8 mouse cellular contexts compared by ENCODE assay signal in the genomic region with DNA sequence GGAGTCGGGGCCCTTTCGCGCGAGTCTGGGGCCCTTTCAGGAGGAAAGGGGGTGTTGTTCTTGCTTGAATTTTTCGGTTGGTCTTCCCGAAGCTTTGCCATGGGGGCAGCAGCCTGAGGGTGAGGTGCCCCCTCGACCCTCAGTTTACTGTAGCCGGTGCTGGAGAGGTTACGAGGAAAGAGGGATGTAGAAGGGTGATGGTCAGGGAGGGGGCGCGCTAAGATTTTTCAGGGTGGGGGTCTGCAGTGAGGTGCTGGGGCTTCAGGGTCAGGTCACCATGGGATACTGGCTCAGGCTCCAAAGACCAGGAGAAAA. TPM values are rescaled to one million over a fixed set of nuclear protein-coding genes. Genes with fewer than 3 reads are reported as not detected.
DNase-seq lines count a peak whose midpoint lies in the region; ATAC-seq lines count a peak whose summit lies in the region.

No protein-coding gene starts in this region.

- under 1% methylated on average over 11 of the region's 11 CpGs for WGBS in heart, embryonic 11.5 days (ENCODE audit: insufficient replicate concordance)
- WGBS in forebrain, embryonic 12.5 days: 1% methylated on average over 11 of the region's 11 CpGs
- WGBS in liver, embryonic 13.5 days (ENCODE audit: insufficient replicate concordance): 1% methylated on average over 11 of the region's 11 CpGs

- peak overlapping the region; percentile 67 for H3K9ac ChIP-seq in heart, embryonic 11.5 days (ENCODE audit: low read depth, low read length)
- peak overlapping the region; percentile 53 for H3K9ac ChIP-seq in forebrain, embryonic 12.5 days
- peak overlapping the region; percentile 95 for H3K9ac ChIP-seq in liver, embryonic 13.5 days

- ATAC-seq in heart, embryonic 11.5 days (replicated peaks; ENCODE audit: insufficient number of reproducible peaks, low FRiP score, low TSS enrichment): no peak
- no peak; the same call in 1 of the 2 replicates for ATAC-seq in forebrain, embryonic 12.5 days (ENCODE audit: low FRiP score)
- ATAC-seq in liver, embryonic 13.5 days (ENCODE audit: low read depth): no peak

- peak overlapping the region; percentile 95 for H3K4me3 ChIP-seq in heart, embryonic 11.5 days (ENCODE audit: low read depth, low read length)
- peak overlapping the region; percentile 96 for H3K4me3 ChIP-seq in forebrain, embryonic 12.5 days (replicated peaks)
- H3K4me3 ChIP-seq in liver, embryonic 13.5 days (replicated peaks): peak overlapping the region; percentile 98

- H3K9me3 ChIP-seq in heart, embryonic 11.5 days (replicated peaks; ENCODE audit: control insufficient read depth, low read length): no peaks in the 10 kb centered on the region
- H3K9me3 ChIP-seq in forebrain, embryonic 12.5 days: no peaks in the 10 kb centered on the region
- no peaks in the 10 kb centered on the region for H3K9me3 ChIP-seq in liver, embryonic 13.5 days (replicated peaks)

- no peaks in the 10 kb centered on the region for H3K36me3 ChIP-seq in heart, embryonic 11.5 days (ENCODE audit: control insufficient read depth, insufficient read depth, low read length)
- H3K36me3 ChIP-seq in forebrain, embryonic 12.5 days (replicated peaks): no peaks in the 10 kb centered on the region
- no peaks in the 10 kb centered on the region for H3K36me3 ChIP-seq in liver, embryonic 13.5 days

- no peak for DNase-seq in heart, postnatal 4 days
- DNase-seq in 416B (ENCODE audit: low read depth): peak; percentile 33
- no peak for DNase-seq in liver, embryonic 13.5 days
- DNase-seq in ovary, postnatal 14 days (ENCODE audit: low spot score): no peak
- no peak for DNase-seq in Muller cell, postnatal 12 days (ENCODE audit: inconsistent ontology term)
- DNase-seq in frontal cortex, postnatal 14 days (ENCODE audit: low spot score in 2 of 2): no peak

- H3K4me1 ChIP-seq in heart, embryonic 11.5 days (ENCODE audit: control insufficient read depth, insufficient read depth, low read length): peaks cover 30% of the 10 kb centered on the region
- H3K4me1 ChIP-seq in forebrain, embryonic 12.5 days: peaks cover 66% of the 10 kb centered on the region
- H3K4me1 ChIP-seq in liver, embryonic 13.5 days (replicated peaks): peaks cover 75% of the 10 kb centered on the region

- no peak overlapping the region for H3K27ac ChIP-seq in heart, embryonic 11.5 days (ENCODE audit: low read depth, low read length)
- no peak overlapping the region for H3K27ac ChIP-seq in forebrain, embryonic 12.5 days
- peak overlapping the region; percentile 30; the same call in 1 of the 2 replicates for H3K27ac ChIP-seq in liver, embryonic 13.5 days

- peaks cover 50% of the 10 kb centered on the region for H3K27me3 ChIP-seq in heart, embryonic 11.5 days (ENCODE audit: control insufficient read depth, insufficient read depth, low read length)
- peaks cover 58% of the 10 kb centered on the region for H3K27me3 ChIP-seq in forebrain, embryonic 12.5 days
- H3K27me3 ChIP-seq in liver, embryonic 13.5 days: peaks cover 68% of the 10 kb centered on the region

- H3K4me2 ChIP-seq in heart, embryonic 11.5 days: peak overlapping the region; percentile 94
- peak overlapping the region; percentile 93 for H3K4me2 ChIP-seq in forebrain, embryonic 12.5 days
- H3K4me2 ChIP-seq in liver, embryonic 13.5 days: peak overlapping the region; percentile 100

RNA-seq across cellular contexts. Expression of gene Bahd1, which starts 0.6 kb away (rescaled TPM):
- polyA plus RNA-seq in heart, embryonic 11.5 days (2014; fragmentation: Nextera tagmentation; extraction: Ambion mirVana): 0.77 and 1.1 TPM in 2 replicates
- total RNA-seq in heart, postnatal 4 days (2021): 10 to 100 TPM in 1 of 2 experiments, 1 to 10 TPM in 1; 9.6 to 10.3 TPM
- 5.5 TPM in 2 replicates for polyA plus RNA-seq in forebrain, embryonic 12.5 days (2016; fragmentation: Nextera tagmentation; extraction: Ambion mirVana)
- 2.3 and 2.5 TPM in 2 replicates for polyA plus RNA-seq in liver, embryonic 13.5 days (2015; fragmentation: Nextera tagmentation; extraction: Ambion mirVana)

RNA-seq across cellular contexts. Expression of gene Chst14, which starts 25.5 kb away (rescaled TPM):
- polyA plus RNA-seq in heart, embryonic 11.5 days (2014; fragmentation: Nextera tagmentation; extraction: Ambion mirVana): 19.6 and 22.3 TPM in 2 replicates
- 10 to 100 TPM; 15.0 to 15.4 TPM for total RNA-seq in heart, postnatal 4 days (2021)
- 12.9 and 14.7 TPM in 2 replicates for polyA plus RNA-seq in forebrain, embryonic 12.5 days (2016; fragmentation: Nextera tagmentation; extraction: Ambion mirVana)
- polyA plus RNA-seq in liver, embryonic 13.5 days (2015; fragmentation: Nextera tagmentation; extraction: Ambion mirVana): 5.2 and 5.4 TPM in 2 replicates

RNA-seq across cellular contexts. Expression of gene Ivd, which starts 39.0 kb away (rescaled TPM):
- 52.5 and 63.2 TPM in 2 replicates for polyA plus RNA-seq in heart, embryonic 11.5 days (2014; fragmentation: Nextera tagmentation; extraction: Ambion mirVana)
- total RNA-seq in heart, postnatal 4 days (2021): 10 to 100 TPM; 92.0 to 92.6 TPM
- 50.8 and 56.3 TPM in 2 replicates for polyA plus RNA-seq in forebrain, embryonic 12.5 days (2016; fragmentation: Nextera tagmentation; extraction: Ambion mirVana)
- 26.4 and 29.6 TPM in 2 replicates for polyA plus RNA-seq in liver, embryonic 13.5 days (2015; fragmentation: Nextera tagmentation; extraction: Ambion mirVana)
